Mouse (Mus musculus) cerebellum, adult 9-10 months (tissue): ENCODE data around the gene Ccdc138.

Experiments used
- DNase-seq: peaks from one replicate; pipeline ENCODE4 v3.0.0; 2022

Ccdc138 gene

GRCm38 (mm10) chr10:58585427-58586223 lies 87.9 kb downstream of the Ccdc138 start:
- DNase-seq: no peak

GRCm38 (mm10) chr10:58594486-58594885 lies 96.7 kb downstream of the Ccdc138 start:
- no peak for DNase-seq

GRCm38 (mm10) chr10:58595197-58595596 lies 97.4 kb downstream of the Ccdc138 start:
- no peak for DNase-seq

GRCm38 (mm10) chr10:58595821-58596220 lies 98.1 kb downstream of the Ccdc138 start:
- no peak for DNase-seq

- no peak for DNase-seq
Observed at GRCm38 (mm10) chr10:58600151-58600550, 102.4 kb downstream of the Ccdc138 start.

GRCm38 (mm10) chr10:58600983-58601382 lies 103.2 kb downstream of the Ccdc138 start:
- no peak for DNase-seq

GRCm38 (mm10) chr10:58601431-58601901 lies 103.7 kb downstream of the Ccdc138 start:
- DNase-seq: peak; percentile 71

- no peak for DNase-seq
Observed at GRCm38 (mm10) chr10:58601946-58602345, 104.2 kb downstream of the Ccdc138 start.

- peak; percentile 68 for DNase-seq
Observed at GRCm38 (mm10) chr10:58604779-58605178, 107.0 kb downstream of the Ccdc138 start.

- DNase-seq: no peak
Observed at GRCm38 (mm10) chr10:58606356-58606755, 108.6 kb downstream of the Ccdc138 start.

- no peak for DNase-seq
Observed at GRCm38 (mm10) chr10:58608858-58609257, 111.1 kb downstream of the Ccdc138 start.

GRCm38 (mm10) chr10:58610484-58611261 lies 112.9 kb downstream of the Ccdc138 start:
- no peak for DNase-seq

GRCm38 (mm10) chr10:58614601-58615000 lies 116.9 kb downstream of the Ccdc138 start:
- no peak for DNase-seq

- DNase-seq: no peak
Observed at GRCm38 (mm10) chr10:58616565-58616964, 118.8 kb downstream of the Ccdc138 start.

- peak; percentile 87 for DNase-seq
Observed at GRCm38 (mm10) chr10:58618501-58619216, 120.9 kb downstream of the Ccdc138 start.

- peak; percentile 42 for DNase-seq
Observed at GRCm38 (mm10) chr10:58619266-58619665, 121.5 kb downstream of the Ccdc138 start.

GRCm38 (mm10) chr10:58624848-58625711 lies 127.3 kb downstream of the Ccdc138 start:
- no peak for DNase-seq
